Mouse (Mus musculus) thymus, adult 2 months (tissue): ENCODE measurements around the gene Adnp.

Source experiments
- CTCF ChIP-seq: fragments of 200-500 bp; IDR thresholded peaks from 2 replicates; pipeline ENCODE4 v1.5.1; 2012; ENCODE audit warnings: mild to moderate bottlenecking, control low read depth, low read length, moderate library complexity, borderline replicate concordance; ENCODE audit not compliant: control insufficient read depth, poor library complexity, insufficient read depth; ENCODE audit errors: extremely low read depth
- POLR2A ChIP-seq: fragments of 200-500 bp; IDR thresholded peaks from 2 replicates; pipeline ENCODE4 v1.6.1; 2012; ENCODE audit warnings: mild to moderate bottlenecking, low read length, control low read depth, moderate library complexity; ENCODE audit not compliant: control insufficient read depth, poor library complexity, insufficient read depth; ENCODE audit errors: extremely low read depth

- TF ChIP-seq POLR2A: no peak
- TF ChIP-seq CTCF: no peak
These were observed 8.5 kb downstream of the Adnp start for GRCm38 (mm10) chr2:168198421-168198820.
